Mouse (Mus musculus): Measurements from ENCODE around the gene Nsun2. TPM values are rescaled to one million over a fixed set of nuclear protein-coding genes. Genes with fewer than 3 reads are reported as not detected.

Gene Nsun2
- total RNA-seq, 2 experiments from 2014 or later = 42.8 to 50.4 TPM

Other genes with a start within 250 kb of the Nsun2 start
- 10 to 100 TPM; 11.6 to 14.3 TPM for gene Tent4a, start 871 bp downstream of the Nsun2 start, total RNA-seq (2021)
- gene Srd5a1, start 77.7 kb downstream of the Nsun2 start, total RNA-seq (2021) = 1 to 10 TPM; 2.7 to 3.3 TPM
- gene Ube2ql1, start 206.1 kb downstream of the Nsun2 start, total RNA-seq (2021) = 1 to 10 TPM in 1 of 2 experiments, under 1 TPM in 1; 0.70 to 1.0 TPM

All from gastrocnemius, postnatal 10 days (tissue).